Mouse (Mus musculus) right cerebral cortex, postnatal 25 days (tissue): Measurements from ENCODE around the gene Raf1.

Source experiments
- DNase-seq: peaks from one replicate; pipeline ENCODE4 v3.0.0; 2022

Gene Raf1

GRCm38 (mm10) chr6:115609121-115609520 lies 67.3 kb downstream of the Raf1 start:
- no peak for DNase-seq

DNA sequence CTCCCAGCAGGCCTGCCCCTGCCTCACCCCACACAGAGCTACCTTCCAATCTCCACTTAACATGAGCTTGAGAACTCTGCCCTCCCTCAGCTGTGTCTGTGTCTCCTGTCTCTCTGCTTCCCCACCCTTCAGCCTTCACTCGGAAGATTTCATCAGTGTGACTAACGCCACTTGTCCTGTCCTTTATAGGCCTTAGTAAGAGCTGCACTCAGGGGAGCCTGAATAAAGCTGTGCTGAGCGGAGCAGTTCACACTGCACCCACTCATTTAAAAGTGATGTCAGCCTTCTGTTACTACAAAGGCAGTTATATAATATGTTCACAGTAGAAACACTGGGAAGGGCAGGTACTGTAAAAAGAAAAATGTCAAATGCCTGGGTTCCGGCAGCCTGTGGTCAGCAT lies 69.0 kb downstream of the Raf1 start:
- DNase-seq = peak; percentile 29

- DNase-seq = no peak
Measured at GRCm38 (mm10) chr6:115606461-115606860, 70.0 kb downstream of the Raf1 start.

GRCm38 (mm10) chr6:115601715-115602523 lies 74.5 kb downstream of the Raf1 start, which contains the start of gene Mkrn2:
Gene Mkrn2, plus strand, starts transcription at chr6:115601902.
- DNase-seq = peak; percentile 78

DNA sequence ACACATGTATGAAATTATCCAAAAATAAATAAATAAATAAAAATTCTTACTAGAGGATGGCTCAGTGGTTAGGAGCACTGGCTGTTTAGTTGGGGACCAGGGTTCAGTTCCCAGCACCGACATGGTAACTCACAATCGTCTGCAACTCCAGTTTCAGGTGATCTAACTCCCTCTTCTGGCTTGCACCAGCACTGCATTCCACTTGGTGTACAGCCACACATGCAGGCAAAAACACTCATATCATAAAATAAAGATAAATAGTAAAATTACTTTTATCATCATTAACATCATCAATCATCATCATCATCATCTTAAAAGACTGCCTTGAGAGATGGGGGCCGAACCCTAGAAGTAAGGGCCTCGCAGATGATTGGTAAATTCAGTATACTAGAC lies 75.1 kb downstream of the Raf1 start:
- no peak for DNase-seq

GRCm38 (mm10) chr6:115595667-115596066 lies 80.8 kb downstream of the Raf1 start:
- no peak for DNase-seq

- DNase-seq = no peak
Measured at GRCm38 (mm10) chr6:115594463-115594862, 82.0 kb downstream of the Raf1 start.

GRCm38 (mm10) chr6:115593252-115593651 lies 83.2 kb downstream of the Raf1 start:
- no peak for DNase-seq

DNA sequence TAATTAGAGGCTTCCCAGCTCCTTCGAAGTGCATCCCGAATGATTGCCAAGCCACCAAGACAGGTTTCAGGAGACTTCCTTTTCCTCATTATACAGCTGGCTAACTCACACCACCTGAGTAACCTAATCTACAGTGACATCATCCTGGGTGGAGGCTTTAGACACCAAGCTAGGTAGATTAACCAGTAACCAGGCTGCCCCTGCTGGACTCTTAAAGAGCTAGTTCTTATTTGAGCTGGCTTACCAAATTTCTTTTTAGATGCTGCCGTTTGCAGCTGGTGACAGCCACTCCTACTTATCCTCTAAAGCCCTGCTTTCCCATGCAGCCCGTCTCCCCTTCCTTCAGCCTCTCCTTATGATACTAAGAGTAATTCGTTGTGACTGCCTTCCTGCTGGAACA lies 84.0 kb downstream of the Raf1 start, which contains the start of gene Mkrn2os:
Mkrn2os (minus strand) TSS at position 119 of the 400 bp plus-strand sequence.
- no peak for DNase-seq

DNA sequence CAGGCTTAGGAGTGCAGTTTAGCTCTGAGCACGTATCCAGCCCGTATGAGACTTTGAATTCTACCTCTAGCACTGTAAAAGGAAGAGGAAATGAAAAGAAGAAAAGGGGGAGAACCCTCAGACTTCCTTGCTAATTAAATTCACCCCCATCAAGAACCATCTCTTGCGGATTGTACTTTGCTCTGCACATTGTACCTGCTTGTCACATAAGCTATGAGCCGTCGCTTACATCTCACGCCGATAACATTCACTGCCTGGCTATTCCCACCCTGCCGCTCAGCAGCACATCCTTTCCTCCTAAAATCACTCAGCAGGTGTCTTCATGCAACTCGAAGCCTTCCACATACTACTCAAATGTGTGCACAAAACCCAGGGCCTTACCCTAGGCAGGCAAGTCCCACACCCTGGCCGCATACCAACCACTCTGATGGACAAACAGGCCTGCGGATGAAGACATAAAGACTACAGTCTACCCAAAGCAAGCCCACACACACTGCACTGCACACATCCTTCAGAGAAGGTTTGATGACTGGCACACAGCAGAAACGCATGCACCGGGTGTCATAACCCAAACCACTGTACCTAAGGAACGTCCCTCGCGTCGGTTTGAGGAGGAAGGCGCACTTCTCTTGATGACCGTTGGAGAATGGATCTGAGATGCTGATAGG lies 84.6 kb downstream of the Raf1 start:
- DNase-seq = no peak

DNA sequence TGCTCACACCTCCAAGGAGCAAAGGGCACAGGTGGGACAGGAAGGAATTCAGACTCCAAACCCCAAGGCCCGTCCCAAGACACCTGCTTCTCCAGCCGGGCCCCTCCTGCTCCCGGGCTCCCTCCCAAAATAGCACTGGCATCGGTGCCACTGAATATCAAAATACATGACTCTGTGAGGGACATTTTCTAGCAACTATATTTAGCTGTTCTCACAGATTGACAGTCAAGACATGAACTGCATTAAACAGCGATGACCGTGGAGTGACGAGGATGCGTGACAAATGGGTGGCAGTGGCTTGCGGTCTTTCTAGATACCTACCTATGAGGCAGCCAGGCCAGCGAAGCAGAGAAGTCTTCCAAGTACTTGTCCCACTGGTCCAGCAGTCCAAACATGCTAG lies 90.1 kb downstream of the Raf1 start:
- DNase-seq = no peak

- no peak for DNase-seq
Measured at GRCm38 (mm10) chr6:115584176-115584575, 92.3 kb downstream of the Raf1 start.

GRCm38 (mm10) chr6:115583430-115584125 lies 92.9 kb downstream of the Raf1 start:
- DNase-seq = no peak

DNA sequence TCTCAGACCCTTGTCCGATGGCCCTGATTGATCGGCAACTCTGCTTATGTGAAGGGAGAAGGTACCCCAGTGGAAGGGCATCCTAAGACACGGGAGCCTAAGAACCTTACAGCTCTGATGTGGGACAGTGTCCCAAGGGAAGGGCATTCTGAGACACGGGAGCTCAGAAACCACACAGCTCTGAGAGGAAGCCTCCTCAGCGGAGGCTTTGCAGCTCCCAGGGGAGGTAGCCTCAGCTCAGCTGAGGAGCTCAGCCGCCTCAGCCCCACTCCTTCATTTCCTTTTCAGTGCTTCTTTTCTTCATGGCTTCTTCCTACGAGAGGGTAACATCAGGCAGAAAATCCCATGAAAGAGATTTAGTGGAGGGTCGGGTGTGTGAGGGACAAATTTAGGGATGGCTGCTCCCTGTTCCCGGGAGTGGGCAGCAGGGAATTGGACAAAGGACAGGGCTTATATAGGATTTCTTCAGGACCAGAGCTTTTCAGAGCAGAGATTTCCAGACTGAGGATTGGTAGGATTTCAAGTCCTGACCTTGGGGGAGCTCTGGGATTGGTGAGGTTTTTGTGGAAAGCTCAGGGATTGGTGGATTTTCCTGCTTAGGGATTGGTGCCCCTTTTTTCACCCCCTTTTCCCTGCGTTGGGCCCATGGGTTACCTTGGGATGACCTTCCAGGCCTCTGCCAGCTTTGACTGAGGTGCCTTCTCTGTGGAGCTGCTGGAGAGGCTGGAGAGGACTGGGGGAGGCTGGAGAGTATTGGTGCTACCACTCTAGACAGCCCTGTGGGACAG lies 93.9 kb downstream of the Raf1 start:
- no peak for DNase-seq

- no peak for DNase-seq
Measured at GRCm38 (mm10) chr6:115580810-115581209, 95.6 kb downstream of the Raf1 start.

DNA sequence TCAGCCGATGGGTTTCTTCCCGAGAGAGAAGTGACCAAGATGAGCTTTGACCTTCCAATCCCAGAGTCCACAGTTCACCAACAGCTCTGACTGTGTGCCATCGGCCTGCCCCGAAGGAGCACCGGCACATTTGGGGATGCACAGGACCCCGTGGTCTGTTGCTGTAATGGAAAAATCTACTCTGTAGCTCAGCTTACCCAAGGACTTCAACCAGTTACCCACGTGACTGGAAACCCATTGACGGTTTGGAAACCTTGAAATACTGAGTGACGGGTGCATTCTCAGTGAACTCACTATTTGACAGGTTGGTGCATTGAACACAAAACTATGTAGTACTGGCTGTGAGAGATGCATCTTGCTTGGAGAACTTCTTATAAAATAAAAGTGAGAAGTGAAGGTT lies 98.5 kb downstream of the Raf1 start:
- no peak for DNase-seq

- no peak for DNase-seq
Measured at GRCm38 (mm10) chr6:115577407-115577806, 99.0 kb downstream of the Raf1 start.

GRCm38 (mm10) chr6:115574171-115574570 lies 102.3 kb downstream of the Raf1 start:
- DNase-seq = no peak
